Mouse (Mus musculus) urinary bladder, adult 2 months (tissue): Measurements from ENCODE around the gene Exph5. TPM values are rescaled to one million over a fixed set of nuclear protein-coding genes. Genes with fewer than 3 reads are reported as not detected.

ENCODE experiments used
- DNase-seq: peaks from one replicate; pipeline ENCODE4 v3.0.0; 2022; ENCODE audit warnings: low spot score
- polyA plus RNA-seq: library from polyadenylated mRNA; depleted of rRNA; stranded (reverse); fragments of >200 nt; gene quantifications from 2 replicates; pipeline ENCODE4 v1.2.3, GENCODE M21; 2012

Gene Exph5
- polyA plus RNA-seq, 1 experiment = 0.91 TPM

DNA sequence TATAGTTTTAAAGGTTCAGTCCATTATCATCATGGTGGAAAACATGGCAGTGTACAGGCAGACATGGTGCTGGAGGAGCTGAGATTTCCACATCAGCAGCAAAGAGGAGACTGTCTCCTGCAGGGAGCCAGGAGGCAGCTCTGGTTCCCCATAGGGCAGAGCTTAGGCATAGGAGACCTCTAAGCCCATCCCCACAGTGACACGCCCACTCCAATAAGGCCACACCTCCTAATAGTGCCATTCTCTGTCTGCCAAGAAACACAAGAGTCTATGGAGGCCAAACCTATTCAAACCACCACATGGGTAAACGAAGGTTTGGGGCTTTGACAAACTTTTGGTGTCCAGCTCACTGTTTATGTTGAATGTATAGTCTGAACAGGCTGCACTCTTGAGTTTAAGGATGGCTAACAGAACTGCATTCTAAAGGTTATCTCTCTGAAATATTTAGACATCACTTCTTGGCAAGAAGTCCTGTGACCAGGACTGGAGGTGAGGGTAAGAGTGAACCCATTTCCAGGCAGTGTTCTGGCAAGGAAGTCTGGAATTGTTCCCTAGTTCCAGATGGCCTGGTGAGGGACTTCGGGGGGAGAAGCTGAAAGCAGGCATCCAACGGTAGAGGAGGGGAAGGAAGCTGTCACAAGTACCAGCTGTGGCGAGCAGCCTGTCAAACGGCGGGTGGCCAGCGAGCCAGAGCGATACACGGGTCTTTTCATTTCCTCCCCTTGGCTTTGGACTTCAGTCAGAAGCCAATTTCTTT, 19.6 kb downstream of the Exph5 start:
- DNase-seq = no peak

DNA sequence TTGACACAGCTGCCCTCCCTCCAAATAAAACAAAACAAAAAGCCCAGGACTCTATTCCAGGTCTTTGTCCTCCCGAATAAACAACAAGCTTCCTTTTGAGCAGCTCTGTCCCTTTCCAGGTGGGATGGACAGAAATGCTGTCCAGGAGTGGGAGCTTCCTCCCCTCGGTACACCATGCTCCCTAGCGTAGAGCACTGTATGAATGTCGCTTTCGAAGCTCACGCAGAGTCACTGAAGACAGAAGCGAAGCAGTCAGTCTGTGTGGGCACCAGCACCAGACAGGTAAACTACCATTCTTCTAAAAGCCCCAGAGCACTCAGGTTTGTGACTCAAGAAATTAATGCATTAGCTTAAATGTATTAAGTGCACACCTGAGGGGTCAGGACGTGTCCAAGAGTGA, 20.2 kb downstream of the Exph5 start:
- no peak for DNase-seq

DNA sequence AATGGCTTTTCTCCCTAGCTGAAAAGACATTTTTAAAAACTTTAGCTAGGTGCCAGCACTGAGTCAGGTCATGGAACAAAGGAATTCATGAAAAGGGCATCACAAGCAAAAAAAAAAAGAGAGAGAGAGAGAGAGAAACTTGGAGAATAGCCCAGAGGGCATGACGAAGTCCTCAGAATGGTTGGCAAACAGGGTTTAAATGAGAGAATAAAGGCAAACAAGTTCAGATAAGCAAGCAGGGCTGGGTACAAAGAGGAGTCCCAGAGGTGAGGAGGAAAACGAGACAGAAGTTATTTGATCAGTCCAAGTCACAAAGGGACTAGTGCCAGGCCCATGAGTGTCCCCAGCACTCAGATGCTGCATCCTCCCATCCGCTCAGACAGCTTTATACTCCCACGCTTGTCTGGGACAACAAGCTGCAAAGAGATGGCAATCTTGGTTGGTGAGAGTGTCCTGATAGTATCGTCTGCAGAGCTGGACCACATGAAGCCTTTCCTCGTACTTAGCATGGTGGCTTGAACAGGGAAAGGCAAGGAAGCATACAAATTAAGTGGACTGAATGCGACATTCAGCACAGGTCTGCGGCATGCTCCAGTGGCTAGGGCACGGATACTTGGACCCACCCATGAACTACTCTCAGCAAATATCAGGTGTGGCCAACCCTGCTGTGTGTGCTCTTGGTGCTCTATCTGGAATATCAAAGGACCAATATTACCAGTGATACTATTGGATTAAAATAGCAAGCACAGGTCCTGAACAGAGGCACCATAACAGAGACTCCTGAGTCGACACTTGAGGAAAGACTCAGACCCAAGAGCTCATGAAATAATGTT, 22.2 kb downstream of the Exph5 start:
- DNase-seq = no peak

DNA sequence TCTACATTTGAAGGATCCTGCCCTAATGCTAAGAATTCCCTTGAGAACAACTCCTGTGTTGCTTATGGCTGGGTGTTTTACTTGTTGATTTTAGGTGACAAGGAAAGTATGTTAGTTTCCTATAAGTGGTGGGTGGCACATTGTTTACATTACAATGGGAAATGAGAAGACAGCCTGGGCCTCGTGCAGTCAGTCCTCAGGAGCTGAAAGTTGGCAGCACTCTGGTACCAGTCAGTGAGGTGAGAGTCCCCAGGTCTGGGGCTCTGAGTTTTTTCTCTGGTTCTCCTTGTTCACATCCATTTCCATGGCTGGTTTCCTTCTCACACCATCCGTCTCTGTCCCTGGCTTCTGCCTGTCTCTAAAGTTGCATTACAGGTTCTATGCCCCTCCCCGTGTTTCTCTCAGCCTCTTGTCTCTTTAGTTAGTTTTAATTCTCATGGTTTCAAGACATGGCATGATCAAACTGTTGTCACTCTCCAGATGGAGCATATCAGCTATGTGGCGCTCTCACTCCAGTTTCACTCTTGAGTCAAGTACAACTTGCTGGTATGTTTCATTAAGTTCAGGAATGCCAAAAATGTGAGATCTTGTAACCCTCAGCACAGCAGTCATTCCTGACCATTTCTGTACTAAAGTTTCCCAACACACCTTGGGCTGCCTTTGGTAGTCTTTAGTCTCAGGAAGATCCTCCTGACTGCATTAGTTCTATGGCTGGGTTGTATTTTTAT, 24.1 kb downstream of the Exph5 start:
- DNase-seq = no peak

DNA sequence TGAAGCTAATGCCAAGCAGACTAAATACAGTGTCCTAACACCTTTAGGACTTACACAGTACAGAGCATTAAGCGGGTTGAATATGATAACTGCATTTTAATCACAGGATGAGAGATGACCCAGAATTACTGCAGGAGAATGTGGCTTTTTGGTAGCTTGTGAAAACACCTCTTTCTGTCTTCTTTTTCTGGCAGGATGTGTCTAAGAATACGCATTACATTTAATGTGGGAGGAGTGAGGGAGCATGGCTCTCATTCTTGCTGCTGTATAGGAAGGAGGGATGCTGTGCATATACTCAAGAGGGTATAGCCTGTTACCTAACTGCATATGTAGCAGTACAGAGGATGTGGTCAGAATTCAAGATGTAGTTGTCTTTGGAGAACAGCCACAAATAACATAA, 26.7 kb downstream of the Exph5 start:
- DNase-seq = no peak

DNA sequence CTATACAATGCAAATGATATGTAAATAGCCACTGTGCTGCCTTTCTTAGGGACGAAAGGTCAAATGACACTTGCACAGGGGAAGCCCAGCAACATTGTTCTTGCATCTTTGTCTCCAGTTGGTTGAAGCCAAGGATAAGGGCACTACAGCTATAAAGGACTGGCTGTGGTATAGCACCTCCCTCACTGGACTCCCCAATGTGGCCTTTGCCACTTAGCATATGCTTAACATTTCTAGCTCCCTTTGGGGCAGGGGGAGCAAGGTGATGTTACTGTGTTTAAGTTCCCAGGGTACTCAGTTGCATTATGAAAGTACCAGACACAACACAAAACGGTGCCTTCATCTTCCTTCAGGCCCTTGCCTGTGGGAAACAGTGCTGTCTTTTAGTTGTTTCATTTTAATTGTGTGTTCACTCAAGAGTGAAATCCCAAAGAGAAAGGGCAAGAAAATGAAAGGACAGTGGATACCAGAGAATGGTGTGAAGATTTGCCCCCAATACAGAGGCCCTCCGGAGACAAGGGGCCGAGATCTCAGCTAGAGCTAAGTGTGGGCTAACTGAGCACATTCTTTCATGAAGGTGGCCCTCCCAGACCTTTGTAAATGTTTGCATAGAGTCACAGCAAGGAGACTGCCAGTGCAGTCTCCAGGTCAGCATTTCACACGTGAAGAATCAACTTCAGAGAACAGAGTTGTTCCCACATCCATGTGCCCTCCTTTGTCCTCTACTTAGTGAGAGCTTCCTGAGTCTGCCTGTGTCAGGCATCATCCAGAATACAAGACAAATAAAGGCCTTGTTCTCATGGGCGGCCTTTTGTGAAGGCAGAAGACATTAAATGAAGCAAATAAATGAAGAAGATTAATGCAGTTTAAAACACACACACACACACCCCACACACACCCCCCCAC, 28.1 kb downstream of the Exph5 start:
- DNase-seq = no peak

DNA sequence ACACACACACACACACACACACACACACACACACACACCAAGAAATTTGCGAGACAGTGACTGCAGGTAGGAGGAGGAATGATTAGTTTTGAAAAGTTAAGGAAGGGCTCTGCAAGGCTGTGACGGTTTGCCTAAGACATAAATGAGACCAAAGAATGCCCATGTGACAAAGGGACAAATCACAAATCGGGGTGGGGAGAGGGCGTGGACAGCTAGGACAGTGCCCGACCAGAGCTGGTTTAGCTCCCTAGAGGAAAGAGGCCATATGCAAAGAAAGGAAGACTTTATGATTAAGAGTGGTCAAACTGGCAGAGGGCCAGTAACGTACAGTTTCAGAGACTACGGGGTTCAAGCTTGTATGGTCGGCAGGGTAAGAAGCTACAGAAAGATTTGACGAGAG, 28.8 kb downstream of the Exph5 start:
- DNase-seq = no peak

DNA sequence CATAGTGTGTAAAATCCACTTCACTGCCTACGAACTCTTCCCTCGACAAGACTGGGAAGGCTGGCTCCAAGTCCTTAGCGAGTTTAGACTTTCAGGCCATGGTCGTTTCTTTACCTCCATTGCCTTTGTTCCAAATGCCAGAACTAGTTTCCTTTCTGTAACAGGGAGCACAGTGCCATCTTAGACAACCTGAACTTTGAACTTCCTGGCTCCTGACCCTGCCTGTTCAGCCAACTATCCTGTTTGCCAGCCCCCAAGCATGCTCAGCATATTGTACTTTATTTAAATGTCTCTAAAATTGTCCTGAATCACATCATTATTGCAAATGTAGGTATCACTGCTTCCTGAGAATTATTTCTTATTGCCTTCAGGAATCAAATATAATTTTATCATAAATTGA, 32.0 kb downstream of the Exph5 start:
- DNase-seq = no peak

DNA sequence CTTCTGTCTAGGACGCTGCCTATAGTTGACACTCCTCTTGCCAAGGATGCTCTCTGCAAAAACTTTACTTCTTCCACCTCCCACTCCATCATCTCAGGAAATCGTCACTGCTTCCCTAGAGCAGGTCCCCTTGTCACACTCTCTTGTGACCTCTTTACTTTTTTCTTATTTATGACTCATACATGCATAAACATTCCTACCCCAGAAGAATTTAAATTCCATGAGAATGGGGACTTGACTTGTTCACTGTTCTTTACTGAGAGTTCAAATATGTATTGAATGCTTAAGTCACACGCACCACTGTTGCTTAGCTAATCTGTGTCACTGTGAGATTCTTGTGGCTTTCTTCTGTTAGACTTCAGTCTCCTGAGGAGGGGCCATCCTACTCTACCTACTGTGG, 33.7 kb downstream of the Exph5 start:
- no peak for DNase-seq

DNA sequence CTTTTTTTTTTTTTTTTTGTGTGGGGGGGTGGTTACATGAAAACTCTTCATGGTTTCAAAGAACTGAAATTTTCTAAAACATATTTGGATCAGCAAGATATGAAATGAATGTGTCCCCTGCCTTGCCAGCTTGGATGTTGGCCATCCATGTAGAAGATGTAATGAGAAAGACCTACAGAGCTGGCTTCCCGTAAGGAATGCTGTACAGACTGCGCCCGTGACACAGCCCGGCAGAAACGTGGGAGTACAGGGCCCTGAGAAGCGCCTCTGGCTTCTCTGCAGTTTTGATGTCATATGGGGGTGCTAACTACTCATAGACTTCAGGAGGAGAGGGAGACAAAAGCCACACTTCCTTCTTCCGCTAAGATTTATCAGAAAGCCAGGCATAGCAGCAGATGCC, 38.1 kb downstream of the Exph5 start:
- no peak for DNase-seq

DNA sequence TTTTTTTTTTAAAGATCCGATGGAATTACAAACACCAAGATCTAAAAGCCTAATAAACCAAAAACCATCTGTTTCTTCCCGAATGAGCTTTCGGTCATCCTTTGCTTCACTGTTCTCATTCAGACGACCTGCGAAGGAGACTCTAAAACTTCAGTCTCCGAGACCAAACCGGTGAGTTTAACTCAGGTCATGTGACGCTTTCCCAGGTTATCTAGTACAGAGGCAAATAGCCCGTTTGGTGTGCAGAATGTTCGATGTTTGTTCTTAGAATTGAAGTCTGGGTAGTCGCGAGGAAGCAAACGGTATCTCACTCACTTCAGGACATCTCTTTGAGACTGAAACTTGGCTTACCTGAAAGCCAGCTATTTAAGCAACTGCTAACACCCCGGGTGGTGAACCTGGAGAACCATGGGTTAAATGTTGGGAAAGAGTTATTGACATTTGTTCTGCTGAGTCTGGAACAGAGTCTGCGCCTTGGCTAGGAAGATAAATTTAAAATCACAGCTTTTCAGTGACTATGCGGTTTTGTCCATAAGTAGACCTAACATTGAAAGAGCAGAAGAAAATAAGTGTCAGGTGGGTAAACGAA, 39.0 kb downstream of the Exph5 start:
- DNase-seq = no peak

DNA sequence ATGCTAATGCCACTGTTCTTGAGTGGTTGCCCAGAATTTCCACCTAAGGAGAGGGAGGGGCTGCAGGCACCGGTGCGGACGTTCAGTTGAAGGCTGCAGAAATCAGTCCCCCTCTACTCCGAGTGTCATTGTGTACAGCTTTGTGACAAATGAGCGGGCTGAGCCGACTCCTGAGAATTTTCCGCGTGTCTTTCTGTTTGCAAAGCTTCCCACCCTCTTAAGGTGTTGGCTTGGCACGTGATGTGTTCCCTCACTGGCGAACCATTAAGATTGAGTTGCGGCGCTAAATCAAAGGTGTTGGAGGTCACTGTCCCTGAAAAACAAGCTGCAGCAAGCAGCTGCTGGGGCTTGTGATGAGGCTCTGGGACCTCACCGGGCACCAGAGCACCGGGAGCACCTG, 39.5 kb downstream of the Exph5 start:
- peak; percentile 23 for DNase-seq

DNA sequence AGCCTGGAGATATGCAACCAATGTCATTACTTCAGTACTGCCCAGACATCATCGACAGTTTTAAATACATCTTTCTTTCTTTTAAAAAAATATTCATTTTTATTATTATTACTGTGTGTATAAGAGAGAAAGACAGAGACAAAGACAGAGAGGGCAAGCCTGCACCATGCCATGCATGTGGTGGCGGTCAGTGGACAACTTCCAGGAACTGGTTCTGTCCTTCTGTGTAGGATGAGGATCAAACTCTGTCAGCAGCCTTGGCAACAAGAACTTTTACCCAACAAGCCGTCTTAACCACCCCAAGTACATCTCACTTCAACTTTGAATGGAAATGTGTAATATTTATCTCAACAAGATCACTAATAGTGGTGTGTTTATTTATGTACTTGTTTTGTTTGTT, 40.5 kb downstream of the Exph5 start:
- DNase-seq = no peak

DNA sequence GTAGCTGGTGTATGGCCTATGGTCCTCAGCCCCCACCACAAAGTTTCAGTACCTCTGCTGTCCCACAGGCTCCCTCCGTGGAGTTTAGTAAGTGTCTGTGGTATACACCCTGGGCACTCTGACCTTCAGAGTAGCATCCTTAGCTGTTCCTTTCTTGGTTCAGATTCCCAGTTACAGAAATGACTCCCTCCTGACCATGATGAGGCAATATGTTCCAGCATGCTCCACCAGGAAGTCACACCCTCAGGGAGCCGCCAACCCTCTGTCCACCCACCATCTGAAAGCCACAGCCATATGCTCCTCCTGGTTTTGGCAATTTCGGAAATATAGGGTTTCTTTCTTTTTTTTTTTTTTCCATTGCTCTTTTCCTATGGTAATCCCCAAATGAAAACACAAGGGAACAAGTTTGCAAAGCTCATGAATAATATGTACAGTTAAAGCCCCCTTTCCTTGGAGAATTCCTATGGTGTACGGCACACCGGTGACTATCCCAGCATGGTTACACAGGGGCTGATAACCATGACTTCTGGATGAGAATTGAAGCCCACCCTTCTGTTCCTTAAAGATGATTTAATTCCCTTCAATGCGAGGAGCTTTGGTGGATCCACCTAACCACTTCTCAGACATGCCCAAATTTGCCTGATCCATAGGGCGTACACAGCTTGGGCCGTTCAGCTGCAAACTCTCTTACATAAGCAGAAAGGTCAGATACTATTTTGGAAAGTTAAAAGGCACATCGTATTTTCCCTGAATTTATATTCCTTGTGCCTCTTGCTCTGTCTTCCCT, 43.4 kb downstream of the Exph5 start:
- DNase-seq = no peak

DNA sequence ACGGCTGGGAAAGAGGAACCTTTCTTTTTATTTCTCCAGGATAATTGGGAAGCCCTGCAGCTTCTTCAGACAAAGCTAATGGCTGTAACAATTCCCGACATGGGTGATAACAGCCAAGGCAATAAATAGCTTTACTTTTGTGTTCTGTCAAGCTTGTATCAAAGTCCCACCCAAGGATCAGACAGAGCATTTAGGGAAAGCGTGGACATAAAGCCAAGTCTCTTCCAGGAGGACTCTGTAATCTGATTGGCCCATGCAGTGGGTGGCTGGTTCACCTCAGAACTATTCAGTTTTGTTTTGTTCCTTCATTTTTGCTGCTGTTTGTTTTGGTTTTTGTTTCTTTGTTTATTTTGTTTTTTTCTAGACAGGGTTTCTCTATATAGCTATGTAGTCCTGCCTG, 44.3 kb downstream of the Exph5 start:
- no peak for DNase-seq

DNA sequence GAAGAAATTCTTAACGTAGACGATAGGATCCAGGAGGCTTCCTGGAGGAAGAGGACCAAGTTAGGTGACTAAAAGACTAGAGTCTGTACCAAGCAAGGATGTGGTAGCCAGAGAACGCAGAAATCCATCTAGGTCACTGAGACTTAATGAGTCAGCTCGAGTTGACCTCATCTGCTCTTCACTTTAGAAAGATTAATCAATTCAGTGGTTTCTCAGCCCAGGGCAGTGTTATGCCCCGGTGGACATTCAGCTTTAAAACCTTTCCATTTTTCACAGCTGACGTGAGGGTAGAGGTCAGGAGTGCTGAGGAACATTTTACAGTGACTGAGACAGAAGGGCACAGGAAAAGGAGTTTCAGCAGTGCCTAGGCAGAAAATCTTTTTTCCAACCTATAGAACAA, 44.9 kb downstream of the Exph5 start:
- no peak for DNase-seq

DNA sequence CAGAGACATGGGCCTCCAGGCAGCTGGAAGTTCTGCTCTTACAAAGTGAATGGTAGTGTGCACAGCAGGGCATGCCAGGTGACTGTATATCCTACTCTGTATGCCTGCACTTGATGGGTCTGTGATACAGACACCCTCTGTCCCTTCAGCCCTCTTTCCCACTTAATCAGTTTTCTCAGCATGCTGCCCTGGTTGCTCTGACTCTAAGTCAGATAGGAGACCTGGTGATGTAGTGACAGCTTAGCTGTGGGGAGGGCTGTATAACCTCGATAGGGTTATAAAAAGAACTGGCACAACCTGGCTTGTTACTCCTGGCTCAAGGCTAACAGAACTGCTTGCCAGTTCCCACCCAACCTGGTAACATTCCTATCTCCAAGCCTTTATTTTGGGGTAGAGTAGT, 47.7 kb downstream of the Exph5 start:
- no peak for DNase-seq

DNA sequence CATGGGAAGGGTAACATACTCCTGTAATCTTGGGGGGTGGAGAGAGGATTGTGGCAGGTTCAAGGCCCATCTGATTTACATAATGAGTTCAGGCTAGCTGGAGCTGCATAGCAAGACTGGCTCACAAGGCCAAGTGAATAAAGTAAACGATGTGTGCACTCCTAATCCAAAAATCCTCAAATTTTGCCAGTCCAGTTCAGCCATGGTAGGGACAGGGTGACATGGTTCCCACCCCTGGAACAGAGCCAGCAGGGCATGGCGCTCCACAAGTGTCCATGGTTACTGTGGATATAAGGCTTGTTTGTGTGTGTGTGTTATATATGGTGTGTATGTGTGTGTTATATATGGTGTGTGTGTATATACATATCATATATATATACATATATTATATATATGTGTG, 48.9 kb downstream of the Exph5 start:
- DNase-seq = no peak

DNA sequence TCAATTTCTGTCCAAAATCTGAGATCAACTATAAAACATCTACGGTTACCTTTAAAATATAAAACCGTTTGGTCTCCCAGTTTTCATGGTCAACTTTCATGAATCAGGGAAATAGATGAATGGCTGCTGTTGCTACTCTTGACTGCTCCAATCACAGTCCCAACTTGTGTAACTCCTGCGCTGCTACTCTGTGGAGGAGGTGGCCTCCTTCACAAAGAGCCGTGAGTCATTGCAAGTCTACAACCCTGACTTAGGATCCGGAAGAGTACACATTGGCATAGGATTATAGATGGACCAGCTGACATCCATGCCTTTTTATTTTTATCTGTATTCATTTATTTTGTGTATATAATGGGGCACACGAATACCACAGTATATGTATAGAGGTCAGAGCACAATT, 50.4 kb downstream of the Exph5 start:
- DNase-seq = no peak

DNA sequence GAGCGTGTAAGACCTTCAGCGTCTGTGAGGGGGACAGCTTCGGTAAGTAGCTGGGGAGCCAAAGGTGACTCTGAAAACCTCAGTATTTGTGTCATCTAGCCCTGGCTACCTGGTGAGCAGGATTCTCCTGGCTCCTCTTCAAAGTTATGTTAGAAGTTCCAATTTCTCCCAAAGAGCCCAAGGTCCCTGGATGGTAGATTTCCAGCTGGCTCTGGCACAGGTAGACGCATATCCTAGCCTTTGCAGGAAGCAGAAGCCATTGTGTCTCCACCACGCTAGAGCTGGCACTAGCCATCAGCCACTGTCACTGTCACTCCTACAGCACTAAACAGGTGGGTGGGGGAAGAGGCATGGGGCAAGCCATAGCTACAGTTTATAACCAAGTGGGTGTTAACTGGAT, 51.7 kb downstream of the Exph5 start:
- DNase-seq = no peak
